Mouse (Mus musculus) forebrain, postnatal 0 days (tissue): ENCODE results near the gene Prkcd. TPM values are rescaled to one million over a fixed set of nuclear protein-coding genes. Genes with fewer than 3 reads are reported as not detected.

Source experiments
- ATAC-seq: fragments of 200-750 bp; cut with Nextera tagmentation; 2 replicates; pipeline ENCODE4 v1.8.0; 2017; ENCODE audit warnings: mild to moderate bottlenecking, moderate library complexity
- DNase-seq: peaks from one replicate; pipeline ENCODE4 v3.0.0-alpha.2; 2015
- H3K27ac ChIP-seq: fragments of 300-500 bp; sonication (generic); 2 replicates; pipeline ENCODE4 v1.5.1; 2014; ENCODE audit warnings: low read depth, mild to moderate bottlenecking, antibody characterized with exemption, low read length, moderate library complexity, mixed read lengths
- H3K27me3 ChIP-seq: fragments of 300-500 bp; sonication (generic); 2 replicates; pipeline ENCODE4 v1.6.1; 2014; ENCODE audit warnings: mild to moderate bottlenecking, low read length, mixed read lengths; ENCODE audit not compliant: insufficient read depth
- H3K36me3 ChIP-seq: fragments of 300-500 bp; sonication (generic); 2 replicates; pipeline ENCODE4 v1.6.1; 2014; ENCODE audit warnings: mild to moderate bottlenecking, moderate library complexity; ENCODE audit not compliant: insufficient read depth
- H3K4me1 ChIP-seq: fragments of 300-500 bp; sonication (generic); 2 replicates; pipeline ENCODE4 v1.6.1; 2014; ENCODE audit warnings: antibody characterized with exemption; ENCODE audit not compliant: insufficient read depth
- H3K4me2 ChIP-seq: fragments of 300-500 bp; sonication (generic); 2 replicates; pipeline ENCODE4 v1.6.1; 2014; ENCODE audit warnings: low read depth, mild to moderate bottlenecking, moderate library complexity
- H3K4me3 ChIP-seq: fragments of 300-500 bp; sonication (generic); 2 replicates; pipeline ENCODE4 v1.5.1; 2014; ENCODE audit warnings: low read depth, low read length, mixed read lengths
- H3K9ac ChIP-seq: fragments of 300-500 bp; sonication (generic); 2 replicates; pipeline ENCODE4 v1.6.1; 2014; ENCODE audit warnings: mild to moderate bottlenecking
- H3K9me3 ChIP-seq: fragments of 300-500 bp; sonication (generic); 2 replicates; pipeline ENCODE4 v1.6.1; 2016; ENCODE audit warnings: low read length
- CTCF ChIP-seq: sonication (generic); IDR thresholded peaks from 2 replicates; pipeline ENCODE4 v1.5.1; 2016; ENCODE audit warnings: antibody characterized with exemption, control low read depth, low read depth
- WGBS: fragments of 180-500 bp; shearing (Covaris S2); extraction: QIAGEN DNeasy Blood & Tissue Kit; methylation state at CpG from one replicate; pipeline ENCODE4 v1.1.7; 2014; 5-methylcytosine and 5-hydroxymethylcytosine counted together
- polyA plus RNA-seq: library from polyadenylated mRNA; unstranded; fragments of >200 nt; fragmentation: Nextera tagmentation; extraction: Ambion mirVana; gene quantifications from 2 replicates; pipeline ENCODE4 v1.2.1, GENCODE M21; 2015
- total RNA-seq: library from RNA; depleted of rRNA; stranded (reverse); fragments of >200 nt; gene quantifications from 2 replicates; pipeline ENCODE4 v1.2.3, GENCODE M21; 2014

Gene Prkcd
- total and polyA plus RNA-seq, 2 experiments from 2014 or later: 19.8 to 29.6 TPM

DNA sequence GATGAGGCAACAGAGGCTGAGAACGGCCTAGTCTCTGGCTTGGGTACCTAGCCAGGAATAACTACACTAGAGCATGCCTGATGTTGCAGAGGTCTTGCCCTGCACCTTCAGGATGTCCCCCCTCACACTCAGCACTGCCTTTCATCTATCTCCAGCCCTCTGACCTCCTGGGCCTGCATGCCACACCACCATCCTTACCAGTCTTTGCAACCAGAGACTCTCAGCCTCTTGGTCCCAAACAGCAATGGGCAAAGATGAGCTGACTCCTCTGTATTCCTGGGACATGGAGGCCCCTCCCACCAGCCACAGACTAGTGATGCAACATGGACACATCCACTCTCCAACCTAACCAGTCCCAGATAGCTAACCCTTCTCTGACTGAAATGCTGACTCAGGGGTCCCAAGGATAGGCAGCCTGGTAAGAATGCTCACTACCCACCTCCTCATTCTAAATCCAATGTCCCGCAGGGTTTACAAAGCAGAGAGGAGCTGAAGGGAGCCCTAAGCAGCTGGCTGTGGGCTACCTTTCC is 7.2 kb downstream of the Prkcd start:
- DNase-seq: no peak
- 83% methylated on average over 2 of the region's 2 CpGs for WGBS

GRCm38 (mm10) chr14:30616751-30617150 is 9.3 kb downstream of the Prkcd start:
- Histone ChIP-seq H3K27me3 (no peaks in the 10 kb centered on the region), H3K4me3 (no peak overlapping the region), H3K4me1 (no peaks in the 10 kb centered on the region), H3K27ac (no peak overlapping the region), H3K36me3 (no peaks in the 10 kb centered on the region), H3K9ac (no peak overlapping the region), H3K9me3 (no peaks in the 10 kb centered on the region), H3K4me2 (no peak overlapping the region)
- 64% methylated on average over 2 of the region's 2 CpGs for WGBS
- TF ChIP-seq CTCF: no peak
- no peak for ATAC-seq
- DNase-seq: no peak

More for the DNA sequence above, 7.2 kb downstream of the Prkcd start:
- no peak for ATAC-seq
- H3K4me1 ChIP-seq: no peaks in the 10 kb centered on the region
- no peaks in the 10 kb centered on the region for H3K27me3 ChIP-seq
- TF ChIP-seq CTCF: no peak
- no peaks in the 10 kb centered on the region for H3K9me3 ChIP-seq
- H3K9ac ChIP-seq: no peak overlapping the region
- H3K4me2 ChIP-seq: no peak overlapping the region
- H3K4me3 ChIP-seq: no peak overlapping the region
- H3K27ac ChIP-seq: no peak overlapping the region
- H3K36me3 ChIP-seq: no peaks in the 10 kb centered on the region

GRCm38 (mm10) chr14:30612962-30613715 is 12.9 kb downstream of the Prkcd start:
- Histone ChIP-seq H3K4me3 (no peak overlapping the region), H3K36me3 (no peaks in the 10 kb centered on the region), H3K9ac (no peak overlapping the region), H3K4me1 (no peaks in the 10 kb centered on the region), H3K4me2 (no peak overlapping the region), H3K27ac (no peak overlapping the region), H3K27me3 (no peaks in the 10 kb centered on the region), H3K9me3 (no peaks in the 10 kb centered on the region)
- WGBS: 92% methylated on average over 2 of the region's 2 CpGs
- no peak for DNase-seq
- no peak for ATAC-seq
- no peak for TF ChIP-seq CTCF

- no peak overlapping the region for H3K9ac ChIP-seq
- H3K36me3 ChIP-seq: no peaks in the 10 kb centered on the region
- WGBS: 14% methylated on average over 7 of the region's 7 CpGs
- H3K4me2 ChIP-seq: no peak overlapping the region
- DNase-seq (peak; percentile 42), ATAC-seq (peak; percentile 50; the same call in 1 of the 2 replicates)
- no peaks in the 10 kb centered on the region for H3K9me3 ChIP-seq
- TF ChIP-seq CTCF: peak; percentile 84
- no peaks in the 10 kb centered on the region for H3K27me3 ChIP-seq
- H3K27ac ChIP-seq: no peak overlapping the region
- no peaks in the 10 kb centered on the region for H3K4me1 ChIP-seq
- H3K4me3 ChIP-seq: no peak overlapping the region
Measured at GRCm38 (mm10) chr14:30612523-30612922, 13.5 kb downstream of the Prkcd start.

GRCm38 (mm10) chr14:30610940-30611339 is 15.1 kb downstream of the Prkcd start:
- TF ChIP-seq CTCF: no peak

DNA sequence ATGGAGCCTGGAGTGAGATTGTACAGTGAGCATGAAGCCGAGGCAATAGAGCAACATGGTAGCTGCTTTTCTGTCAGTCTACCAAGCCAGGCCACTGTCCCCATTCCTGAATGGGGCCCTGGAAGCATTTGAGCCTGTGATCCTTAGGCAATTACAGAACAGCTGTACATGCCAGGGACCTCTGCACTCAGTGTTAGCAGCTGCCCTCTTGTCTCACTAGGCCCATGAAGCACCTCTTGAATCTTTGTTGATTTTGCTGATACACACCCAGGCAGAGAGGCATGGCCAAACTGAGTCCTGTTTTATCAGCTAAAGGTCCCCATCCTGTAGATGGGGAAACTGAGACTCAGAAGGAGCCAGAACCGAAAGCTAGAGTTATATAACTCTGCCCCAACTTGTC is 15.7 kb downstream of the Prkcd start:
- Histone ChIP-seq H3K9ac (no peak overlapping the region), H3K9me3 (no peaks in the 10 kb centered on the region), H3K27me3 (no peaks in the 10 kb centered on the region), H3K36me3 (no peaks in the 10 kb centered on the region), H3K4me1 (no peaks in the 10 kb centered on the region), H3K4me2 (no peak overlapping the region), H3K27ac (no peak overlapping the region), H3K4me3 (no peak overlapping the region)
- ATAC-seq (no peak), DNase-seq (no peak)
- WGBS: 88% methylated on average over 2 of the region's 2 CpGs
- TF ChIP-seq CTCF: no peak

More at GRCm38 (mm10) chr14:30610940-30611339, 15.1 kb downstream of the Prkcd start:
- H3K4me3 ChIP-seq: no peak overlapping the region
- no peaks in the 10 kb centered on the region for H3K9me3 ChIP-seq
- no peaks in the 10 kb centered on the region for H3K36me3 ChIP-seq
- no peaks in the 10 kb centered on the region for H3K4me1 ChIP-seq
- WGBS: 91% methylated on average over 3 of the region's 3 CpGs
- H3K9ac ChIP-seq: no peak overlapping the region
- no peak for DNase-seq
- no peak for ATAC-seq
- H3K27me3 ChIP-seq: no peaks in the 10 kb centered on the region
- no peak overlapping the region for H3K27ac ChIP-seq
- no peak overlapping the region for H3K4me2 ChIP-seq

DNA sequence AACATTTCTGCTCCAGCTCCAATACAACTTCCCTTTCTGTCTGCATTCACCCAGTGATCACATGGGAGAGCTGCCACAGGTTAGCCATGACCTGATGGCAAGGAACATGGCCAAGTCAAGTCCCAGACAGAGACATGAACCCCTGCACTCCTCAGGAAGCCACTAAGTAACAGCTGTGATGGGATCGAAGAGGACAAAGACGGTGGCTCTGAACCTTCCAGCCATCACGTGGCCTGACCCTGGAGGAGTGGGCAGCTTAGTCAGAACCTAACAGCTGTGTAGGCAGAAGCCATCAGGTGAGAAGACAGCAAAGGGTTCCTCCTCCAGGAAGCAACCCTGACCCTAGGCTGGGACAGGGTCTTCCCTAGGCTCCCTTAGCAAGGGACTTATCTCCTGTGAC is 16.5 kb downstream of the Prkcd start:
- no peaks in the 10 kb centered on the region for H3K36me3 ChIP-seq
- no peak overlapping the region for H3K27ac ChIP-seq
- H3K9ac ChIP-seq: no peak overlapping the region
- no peak overlapping the region for H3K4me2 ChIP-seq
- no peaks in the 10 kb centered on the region for H3K27me3 ChIP-seq
- TF ChIP-seq CTCF: no peak
- DNase-seq (no peak), ATAC-seq (no peak)
- 93% methylated on average over 3 of the region's 3 CpGs for WGBS
- H3K4me3 ChIP-seq: no peak overlapping the region
- no peaks in the 10 kb centered on the region for H3K4me1 ChIP-seq
- H3K9me3 ChIP-seq: no peaks in the 10 kb centered on the region
